Mouse (Mus musculus) lung, adult 2 months (tissue): Measurements from ENCODE around the gene Acly. TPM values are rescaled to one million over a fixed set of nuclear protein-coding genes. Genes with fewer than 3 reads are reported as not detected.

Experiments
- DNase-seq: peaks from one replicate; pipeline ENCODE4 v3.0.0; 2022
- H3K4me1 ChIP-seq: fragments of 200-500 bp; 2 replicates; pipeline ENCODE4 v1.6.1; 2011; ENCODE audit warnings: low read length; ENCODE audit not compliant: control insufficient read depth, insufficient read depth
- H3K4me3 ChIP-seq: fragments of 200-500 bp; replicated peaks from 2 replicates; pipeline ENCODE3; 2011; ENCODE audit warnings: low read depth, mild to moderate bottlenecking, control low read depth, low read length; ENCODE audit errors: extremely low read depth
- CTCF ChIP-seq: fragments of 200-500 bp; IDR thresholded peaks from 2 replicates; pipeline ENCODE4 v1.5.1; 2011; ENCODE audit warnings: mild to moderate bottlenecking, low read length, control low read depth; ENCODE audit not compliant: insufficient read depth
- POLR2A ChIP-seq: fragments of 200-500 bp; IDR thresholded peaks from 2 replicates; pipeline ENCODE4 v1.6.1; 2011; ENCODE audit warnings: low read depth, mild to moderate bottlenecking, control low read depth, low read length, borderline replicate concordance; ENCODE audit errors: extremely low read depth
- WGBS: fragments of 180-500 bp; shearing (Covaris S2); methylation state at CpG from one replicate; pipeline ENCODE4 v1.1.7; 2018; 5-methylcytosine and 5-hydroxymethylcytosine counted together
- polyA plus RNA-seq: library from polyadenylated mRNA; depleted of rRNA; stranded (reverse); fragments of >200 nt; gene quantifications from 2 replicates; pipeline ENCODE4 v1.2.3, GENCODE M21; 2012

Gene Acly
- polyA plus RNA-seq, 1 experiment = 217 TPM

GRCm38 (mm10) chr11:100567815-100568245 lies 40.0 kb upstream of the Acly start:
- DNase-seq = no peak
- 27% methylated on average over 9 of the region's 9 CpGs for WGBS
- TF ChIP-seq POLR2A (no peak), CTCF (no peak)
- Histone ChIP-seq H3K4me1 (0 out of 2 replicates have a peak, but pooled peaks cover 2% of the 10 kb centered on the region), H3K4me3 (no peak overlapping the region)

DNA sequence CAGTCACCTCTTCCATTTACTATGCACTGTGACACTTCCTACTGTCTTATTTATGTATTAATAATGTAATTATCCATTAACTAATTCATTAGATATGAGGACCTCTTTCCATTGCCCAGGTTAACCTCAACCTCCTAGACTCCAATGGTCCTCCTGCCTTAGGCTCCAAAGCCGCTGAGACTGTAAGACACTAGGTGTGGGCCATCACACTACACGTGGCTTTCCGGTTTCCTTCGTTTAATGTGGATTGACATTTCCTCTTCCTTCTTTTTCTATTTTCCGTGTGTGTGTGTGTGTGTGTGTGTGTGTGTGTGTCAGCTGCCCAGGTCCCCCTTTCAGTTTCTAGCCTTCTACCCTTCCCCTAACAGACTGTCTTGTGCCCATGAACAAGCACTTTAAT lies 39.4 kb upstream of the Acly start:
- TF ChIP-seq CTCF = no peak
- no peak for TF ChIP-seq POLR2A
- no peak overlapping the region for H3K4me3 ChIP-seq
- DNase-seq = no peak
- WGBS = 32% methylated on average over 5 of the region's 5 CpGs
- H3K4me1 ChIP-seq = 0 out of 2 replicates have a peak, but pooled peaks cover 2% of the 10 kb centered on the region

GRCm38 (mm10) chr11:100564703-100565102 lies 36.9 kb upstream of the Acly start:
- no peaks in the 10 kb centered on the region for H3K4me1 ChIP-seq
- DNase-seq = no peak
- 85% methylated on average over 6 of the region's 6 CpGs for WGBS
- no peak for TF ChIP-seq CTCF
- no peak for TF ChIP-seq POLR2A
- no peak overlapping the region for H3K4me3 ChIP-seq

DNA sequence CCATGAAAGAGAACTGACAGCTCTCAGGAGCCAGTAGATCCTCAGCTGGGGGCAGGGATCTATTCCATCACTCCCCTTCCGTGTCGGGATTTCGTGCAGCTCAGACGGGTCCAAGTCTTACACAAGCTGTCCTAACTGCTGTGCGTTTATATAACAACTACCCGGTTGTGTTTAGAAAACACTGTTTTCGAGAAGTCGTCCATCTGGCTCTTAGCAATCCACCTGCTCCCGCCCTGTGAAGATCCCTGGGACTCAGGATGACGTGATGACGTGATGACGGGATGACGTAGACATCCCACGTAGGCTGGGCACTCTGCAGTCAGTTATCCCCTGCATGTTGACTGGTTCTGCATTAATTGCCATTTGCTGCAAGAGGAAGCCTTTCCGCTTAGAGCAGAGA lies 36.5 kb upstream of the Acly start:
- TF ChIP-seq CTCF = no peak
- no peak for TF ChIP-seq POLR2A
- H3K4me1 ChIP-seq = no peaks in the 10 kb centered on the region
- no peak for DNase-seq
- no peak overlapping the region for H3K4me3 ChIP-seq
- WGBS = 62% methylated on average over 15 of the region's 15 CpGs

- no peak overlapping the region for H3K4me3 ChIP-seq
- DNase-seq = no peak
- TF ChIP-seq POLR2A (no peak), CTCF (no peak)
- WGBS = 47% methylated on average over 5 of the region's 5 CpGs
- no peaks in the 10 kb centered on the region for H3K4me1 ChIP-seq
These were observed 33.9 kb upstream of the Acly start for GRCm38 (mm10) chr11:100561748-100562147.

DNA sequence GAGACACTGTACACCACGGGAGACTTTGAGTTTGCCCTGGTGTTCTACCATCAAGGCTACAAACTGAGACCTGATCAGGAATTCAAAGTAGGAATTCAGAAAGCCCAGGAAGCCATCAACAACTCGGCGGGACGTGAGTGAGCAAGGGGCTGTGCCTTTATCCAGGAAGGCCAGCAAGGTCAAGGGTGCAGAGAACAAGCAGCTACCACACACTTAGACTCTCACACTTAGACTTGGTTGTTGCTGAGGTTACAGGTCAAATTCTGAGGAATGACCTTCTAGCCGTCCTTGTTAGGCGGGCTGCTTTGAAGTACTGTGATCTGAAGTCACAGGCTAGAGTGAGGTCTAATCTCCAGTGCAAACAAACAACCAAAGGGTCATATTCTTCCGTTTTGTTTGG lies 31.7 kb upstream of the Acly start:
- DNase-seq = no peak
- Histone ChIP-seq H3K4me1 (no peaks in the 10 kb centered on the region), H3K4me3 (no peak overlapping the region)
- TF ChIP-seq POLR2A (no peak), CTCF (no peak)
- 41% methylated on average over 7 of the region's 7 CpGs for WGBS

DNA sequence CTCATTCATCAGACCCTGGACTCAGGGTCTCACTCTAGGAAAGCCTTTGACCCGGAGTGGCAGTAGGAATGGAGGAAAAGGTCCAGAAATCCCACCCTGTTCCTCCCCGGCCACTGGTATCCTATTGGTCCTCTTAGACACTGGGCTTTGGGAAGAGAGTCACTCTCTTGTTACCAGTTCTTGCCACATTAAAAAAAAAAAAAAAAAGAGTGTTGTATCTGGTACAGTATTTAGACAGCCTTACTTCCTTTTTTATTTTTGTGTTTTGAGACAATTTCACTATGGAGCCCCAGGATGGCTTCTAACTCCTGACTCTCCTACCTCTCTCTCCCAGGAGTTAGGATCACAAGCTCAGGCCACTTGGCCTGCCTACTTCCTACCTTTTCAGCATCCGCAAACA lies 29.8 kb upstream of the Acly start:
- Histone ChIP-seq H3K4me3 (no peak overlapping the region), H3K4me1 (no peaks in the 10 kb centered on the region)
- DNase-seq = no peak
- TF ChIP-seq CTCF (no peak), POLR2A (no peak)
- 78% methylated on average over 3 of the region's 3 CpGs for WGBS

GRCm38 (mm10) chr11:100555583-100555982 lies 27.8 kb upstream of the Acly start:
- TF ChIP-seq CTCF = peak; percentile 33
- TF ChIP-seq POLR2A = no peak
- Histone ChIP-seq H3K4me1 (no peaks in the 10 kb centered on the region), H3K4me3 (peak overlapping the region; percentile 6)
- WGBS = 15% methylated on average over 11 of the region's 11 CpGs
- DNase-seq = peak; percentile 49

DNA sequence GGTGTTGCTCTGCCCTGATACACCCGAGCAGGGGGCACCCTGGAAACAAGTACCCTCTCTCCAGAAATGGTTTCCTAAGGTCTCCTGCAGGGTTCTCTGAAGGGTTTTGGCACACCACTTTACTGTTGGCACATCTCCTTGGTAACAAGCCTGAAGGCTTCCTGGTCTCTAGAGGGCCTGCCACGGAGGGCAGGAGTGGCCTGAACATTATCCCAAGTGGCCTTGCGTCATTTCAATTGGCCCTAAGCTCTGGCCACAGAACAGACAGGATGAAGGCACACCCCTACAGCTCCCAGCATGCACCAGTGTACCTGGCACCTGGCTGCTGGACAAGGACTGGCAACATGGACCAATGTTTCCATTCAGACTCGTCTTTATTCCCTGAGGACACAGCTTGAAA lies 25.0 kb upstream of the Acly start:
- Histone ChIP-seq H3K4me3 (no peak overlapping the region), H3K4me1 (no peaks in the 10 kb centered on the region)
- 62% methylated on average over 4 of the region's 4 CpGs for WGBS
- TF ChIP-seq CTCF = no peak
- TF ChIP-seq POLR2A = no peak; the same call in 1 of the 2 replicates
- DNase-seq = peak; percentile 52

DNA sequence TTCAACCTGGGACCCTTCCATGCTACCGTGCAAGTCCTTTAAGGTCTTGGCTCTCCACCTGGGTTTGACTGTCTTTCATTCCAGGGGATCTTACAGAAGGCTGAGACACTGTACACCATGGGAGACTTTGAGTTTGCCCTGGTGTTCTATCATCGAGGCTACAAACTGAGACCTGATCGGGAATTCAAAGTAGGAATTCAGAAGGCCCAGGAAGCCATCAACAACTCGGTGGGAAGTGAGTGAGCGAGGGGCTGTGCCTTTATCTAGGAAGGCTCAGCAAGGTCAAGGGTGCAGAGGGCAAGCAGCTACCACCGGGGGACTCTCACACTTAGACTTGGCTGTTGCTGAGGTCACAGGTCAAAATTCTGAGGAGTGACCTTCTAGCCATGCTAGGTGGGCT lies 22.3 kb upstream of the Acly start:
- no peak overlapping the region for H3K4me3 ChIP-seq
- TF ChIP-seq CTCF = no peak
- TF ChIP-seq POLR2A = no peak
- WGBS = 65% methylated on average over 6 of the region's 6 CpGs
- DNase-seq = no peak
- H3K4me1 ChIP-seq = peaks cover 7% of the 10 kb centered on the region; the same call in 1 of the 2 replicates

GRCm38 (mm10) chr11:100549466-100549865 lies 21.7 kb upstream of the Acly start:
- no peak overlapping the region for H3K4me3 ChIP-seq
- no peak for DNase-seq
- WGBS = 74% methylated on average over 8 of the region's 8 CpGs
- TF ChIP-seq POLR2A (no peak), CTCF (no peak)
- peaks cover 7% of the 10 kb centered on the region; the same call in 1 of the 2 replicates for H3K4me1 ChIP-seq
